Mouse (Mus musculus) brain, embryonic 14.5 days (tissue): ENCODE results near the gene Dnase2a.

ENCODE experiments used
- CTCF ChIP-seq: fragments of 200-500 bp; IDR thresholded peaks from 2 replicates; pipeline ENCODE4 v1.5.1; 2012; ENCODE audit warnings: inconsistent platforms, mild to moderate bottlenecking, moderate library complexity, borderline replicate concordance; ENCODE audit not compliant: insufficient read depth, insufficient read length; ENCODE audit errors: extremely low read depth
- POLR2A ChIP-seq: fragments of 200-500 bp; IDR thresholded peaks from 2 replicates; pipeline ENCODE4 v1.6.1; 2012; ENCODE audit warnings: mild to moderate bottlenecking, inconsistent platforms, borderline replicate concordance; ENCODE audit not compliant: poor library complexity, insufficient read depth, insufficient read length, severe bottlenecking; ENCODE audit errors: extremely low read depth

DNA sequence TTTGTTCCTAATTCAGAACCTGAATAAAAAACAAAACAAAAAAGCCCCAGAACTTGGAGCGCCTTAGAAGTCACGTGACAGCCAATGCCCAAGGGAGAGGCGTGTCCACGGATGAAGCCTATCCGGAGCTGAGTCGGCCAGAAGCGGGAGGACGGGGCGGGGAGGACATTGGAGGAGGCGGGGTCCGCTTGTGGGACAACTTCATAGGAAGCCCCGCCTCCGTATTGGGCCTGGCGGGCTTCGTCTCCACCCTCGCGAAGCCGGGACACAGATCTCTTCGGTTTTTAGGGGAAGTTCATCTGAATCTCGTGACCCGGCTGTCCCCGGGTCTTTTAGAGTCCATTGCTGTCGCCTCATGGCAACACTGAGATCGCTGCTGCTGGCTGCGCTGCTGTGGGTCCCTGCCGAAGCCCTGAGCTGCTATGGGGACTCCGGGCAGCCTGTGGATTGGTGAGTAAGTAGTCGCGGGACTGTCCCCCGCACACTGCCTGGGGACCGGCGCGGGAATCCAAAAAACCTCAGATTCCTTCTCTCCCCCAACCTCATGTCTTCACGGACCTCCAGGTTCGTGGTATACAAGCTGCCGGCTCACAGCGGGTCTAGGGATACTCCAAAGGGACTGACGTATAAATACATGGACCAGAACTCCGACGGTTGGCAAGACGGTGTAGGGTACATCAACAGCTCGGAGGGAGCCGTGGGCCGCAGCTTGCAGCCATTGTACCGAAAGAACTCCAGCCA lies at the start of gene Dnase2a:
- TF ChIP-seq CTCF = no peak
- peak; percentile 12; the same call in 1 of the 2 replicates for TF ChIP-seq POLR2A
